Mouse (Mus musculus): ENCODE data around the gene Hinfp.

DNA sequence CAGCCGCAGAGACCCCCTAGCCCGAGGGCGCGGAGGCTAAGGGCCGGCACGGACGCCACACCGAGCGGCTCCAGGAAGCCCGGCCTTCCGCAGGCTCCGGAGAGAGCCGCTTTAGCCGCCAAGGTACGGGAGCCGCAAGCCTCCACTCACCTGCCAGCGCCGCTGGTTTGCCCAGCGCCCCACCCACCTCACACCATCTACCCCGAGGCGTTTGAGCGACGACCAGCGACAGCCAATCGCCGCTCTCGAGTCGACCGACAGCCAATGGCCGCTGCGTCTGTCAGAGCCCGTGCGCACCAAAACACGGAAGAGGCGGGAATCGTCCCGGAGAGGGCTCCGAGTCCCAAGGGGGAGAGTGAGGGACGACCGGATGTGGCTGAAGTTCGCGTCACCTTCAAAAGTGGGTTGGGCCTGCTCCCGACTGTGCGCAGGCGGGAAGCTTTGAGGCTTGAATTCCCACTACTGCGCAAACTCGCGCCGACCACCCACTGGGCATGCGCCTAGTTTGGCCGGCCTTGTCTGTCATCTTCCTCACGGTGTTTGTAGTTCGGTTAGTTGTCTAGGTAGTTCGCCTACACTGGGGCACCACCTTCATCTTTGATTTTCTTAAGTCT lies at the start of gene Hinfp:
- no peak for TF ChIP-seq CTCF (IDR thresholded peaks at IDR 0.05; ENCODE audit: control insufficient read depth, insufficient read depth, low read length)
- TF ChIP-seq POLR2A (IDR thresholded peaks at IDR 0.05; ENCODE audit: borderline replicate concordance, control insufficient read depth, low read depth, low read length): peak; percentile 87; the same call in 1 of the 2 replicates

All from bone marrow, adult 2 months (tissue).